Mouse (Mus musculus) C3H10T1/2 (cell line): ENCODE measurements around the gene Pik3c2b. TPM values are rescaled to one million over a fixed set of nuclear protein-coding genes. Genes with fewer than 3 reads are reported as not detected.

Experiments
- polyA plus RNA-seq, 2 experiments: library from polyadenylated mRNA; unstranded; fragments of >200 nt; fragmentation: generic; extraction: Trizol; gene quantifications; one replicate each; pipeline ENCODE4 v1.2.1; 2012; ENCODE audit warnings: missing spikeins in 2 of 2

Gene Pik3c2b
- polyA plus RNA-seq, result 1 to 10 TPM in 1 of 2 experiments, under 1 TPM in 1; 0.12 to 2.8 TPM

DNA sequence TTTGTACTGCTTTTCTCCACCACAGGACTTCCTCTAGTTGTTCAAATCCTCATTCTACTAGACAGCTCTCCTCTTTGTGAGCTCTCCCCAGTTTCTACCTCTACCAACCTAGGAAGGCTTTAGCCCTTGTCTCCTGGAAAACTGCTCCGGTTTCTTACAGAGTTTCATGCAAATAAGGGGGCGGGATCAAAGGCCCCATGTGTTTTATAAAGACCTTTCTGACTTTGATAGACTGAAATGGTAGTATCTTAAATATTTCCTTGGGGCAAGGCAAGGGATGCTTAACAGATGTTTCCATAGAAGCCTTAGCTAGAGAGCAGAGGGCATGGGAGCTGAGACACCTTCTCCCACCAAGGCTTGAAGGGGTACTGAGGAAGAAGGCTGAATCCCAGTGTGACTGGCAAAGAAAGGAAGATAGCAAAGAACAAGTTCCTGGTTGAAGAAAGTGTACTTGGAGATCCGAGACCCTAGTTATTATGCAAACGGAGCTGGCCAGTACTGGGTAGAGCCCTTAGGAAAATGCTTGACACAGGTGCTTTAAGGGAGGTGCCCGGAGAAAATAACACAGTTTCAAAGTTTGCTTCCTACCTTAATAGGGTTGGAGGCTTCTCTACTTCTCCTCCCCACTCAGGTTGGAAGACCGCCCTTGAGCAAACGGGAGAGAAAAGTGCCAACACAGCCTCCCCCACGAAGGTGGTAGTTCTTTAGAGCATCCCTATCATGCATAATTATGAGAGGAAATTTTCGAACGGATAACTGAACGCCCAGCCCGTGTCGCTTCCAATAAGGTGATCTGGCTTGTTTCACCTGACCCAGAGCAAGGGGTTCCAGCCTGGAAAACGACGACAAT is at the start of gene Pik3c2b:
Gene Pik3c2b (plus strand): TSS at position 657 of the 850 bp plus-strand sequence.

DNA sequence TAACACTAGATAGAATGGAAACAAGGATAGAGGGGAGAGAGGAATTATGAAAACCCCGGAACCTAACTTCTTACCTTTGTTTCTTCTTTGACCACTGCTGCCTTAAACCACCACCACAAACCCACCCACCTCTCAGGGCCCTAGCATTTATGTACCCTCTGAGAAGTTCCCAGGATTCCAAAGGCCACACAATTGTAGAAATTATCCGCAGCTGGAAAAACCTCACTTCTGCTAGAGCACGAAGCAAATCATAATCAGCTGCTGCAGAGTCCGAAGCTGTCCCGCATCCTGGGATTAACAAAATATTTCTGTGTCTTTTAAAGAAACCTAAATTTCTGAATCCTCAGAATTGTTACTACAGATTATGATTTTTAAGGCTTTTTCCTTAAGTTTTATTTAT is 15.0 kb upstream of the Pik3c2b start, which contains the start of gene Mdm4:
Gene Mdm4 (minus strand): TSS at position 101 of the 400 bp plus-strand sequence.

DNA sequence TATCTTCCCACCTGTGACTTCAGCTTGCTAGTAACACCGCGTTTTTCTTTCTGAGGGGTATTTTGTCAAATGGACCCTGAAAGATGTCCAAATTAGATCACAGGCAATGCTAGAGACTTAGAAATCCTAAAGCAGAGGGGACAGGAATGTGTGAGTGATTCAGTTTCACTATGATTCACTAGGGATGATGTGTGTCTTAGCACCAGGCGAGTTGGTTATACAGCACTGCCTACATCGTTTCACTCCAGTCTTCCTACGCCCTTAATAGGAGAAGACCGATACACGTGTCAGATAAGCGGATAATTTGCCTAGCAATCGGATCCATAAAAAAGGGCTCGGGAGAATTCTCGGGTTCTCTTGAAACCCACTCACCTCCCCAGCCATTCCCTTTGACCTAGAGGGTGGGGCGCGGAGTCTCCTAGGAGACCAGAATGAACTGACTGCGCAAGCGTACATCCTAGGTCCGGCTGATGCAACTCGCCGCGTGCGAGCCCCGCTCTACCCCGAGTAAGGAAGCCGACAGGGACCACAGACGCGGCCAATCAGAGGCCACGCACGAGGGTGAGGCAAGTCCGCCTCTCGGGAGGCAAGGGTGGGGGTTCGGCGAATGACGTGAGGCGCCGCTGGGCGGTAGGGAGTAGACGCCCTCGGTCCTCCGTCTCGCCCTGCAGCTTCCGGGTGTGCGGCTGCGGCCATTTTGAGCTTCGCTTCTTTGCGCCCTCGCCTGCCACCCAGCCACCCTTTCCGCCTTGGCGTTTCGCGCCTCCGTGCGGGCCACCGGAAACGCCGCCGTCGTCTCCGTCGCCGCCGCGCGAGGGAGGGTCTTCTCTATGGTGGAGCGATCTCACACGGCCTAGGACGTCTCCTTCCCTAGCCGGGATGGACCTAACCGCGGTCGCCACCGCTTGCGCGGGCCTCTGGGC is 85.4 kb downstream of the Pik3c2b start, which contains the start of gene Ppp1r15b:
Gene Ppp1r15b (plus strand): TSS at position 506 of the 923 bp plus-strand sequence.

Other genes with a start within 250 kb of the Pik3c2b start
- not detected for gene Lrrn2, start 165.4 kb upstream of the Pik3c2b start, polyA plus RNA-seq
- gene Mdm4, start 15.1 kb upstream of the Pik3c2b start, polyA plus RNA-seq, result 10 to 100 TPM in 1 of 2 experiments, under 1 TPM in 1; 0.25 to 10.7 TPM
- gene Ppp1r15b, start 85.5 kb downstream of the Pik3c2b start, polyA plus RNA-seq, result 10 to 100 TPM in 1 of 2 experiments, 1 to 10 TPM in 1; 3.7 to 24.1 TPM
- 10 to 100 TPM in 1 of 2 experiments, under 1 TPM in 1; 0.46 to 27.2 TPM for gene Plekha6, start 118.5 kb downstream of the Pik3c2b start, polyA plus RNA-seq